Mouse (Mus musculus) Patski (cell line): Measurements from ENCODE around the gene Cyp27a1. TPM values are rescaled to one million over a fixed set of nuclear protein-coding genes. Genes with fewer than 3 reads are reported as not detected.

Experiments
- ATAC-seq: fragments of 100-300 bp; one replicate; pipeline ENCODE4 v1.8.0; 2021
- CTCF ChIA-PET: fragments of 350-600 bp; sonication (Branson Sonifier 250); formaldehyde crosslinking; loops from one replicate; lab custom pipeline; 2022; ENCODE audit warnings: inconsistent platforms; lab: Charles Lee
- POLR2A ChIA-PET: fragments of 350-600 bp; sonication (Branson Sonifier 250); formaldehyde crosslinking; loops from one replicate; lab custom pipeline; 2022; ENCODE audit warnings: antibody characterized with exemption, inconsistent platforms; lab: Charles Lee
- DNase-seq: peaks from one replicate; pipeline ENCODE4 v3.0.0-alpha.2; 2011; ENCODE audit warnings: low read depth, low spot score
- H3K27me3 ChIP-seq: fragments of 371-371 bp; one replicate; pipeline ENCODE4 v1.5.1; 2021
- CTCF ChIP-seq: fragments of 100-300 bp; IDR thresholded peaks from one replicate; pipeline ENCODE4 v1.5.1; 2021
- in situ Hi-C: fragments of 300-500 bp; cut with MboI; formaldehyde crosslinking; loops from 3 replicates; pipeline ENCODE4 v1.11.1; 2018; ENCODE audit warnings: low pct_unique_long_range_greater_than_20kb, mixed read lengths
- polyA plus RNA-seq: library from polyadenylated mRNA; unstranded; gene quantifications from one replicate; pipeline ENCODE4 v1.2.3, GENCODE M21; 2021

The Cyp27a1 gene
- polyA plus RNA-seq, 1 experiment from 2014 or later = not detected

DNA sequence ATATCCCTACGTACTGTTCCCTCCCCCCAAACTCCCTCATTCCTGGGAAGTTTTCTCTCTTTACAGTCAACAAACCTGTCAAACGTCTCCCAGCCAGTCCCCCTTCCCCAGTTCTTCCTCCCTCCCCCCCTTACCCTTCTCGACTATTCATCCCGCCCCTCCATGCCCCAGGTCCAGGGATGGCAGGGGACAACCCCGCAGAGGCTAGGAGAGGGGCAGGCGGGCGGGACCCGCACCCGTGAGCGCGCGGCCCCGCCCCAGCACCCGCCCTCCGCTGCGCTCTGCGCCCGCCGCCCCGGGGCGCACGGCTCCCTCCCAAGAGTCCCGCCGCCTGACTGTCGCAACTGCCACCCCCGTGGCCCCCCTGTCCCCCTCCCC, 58.1 kb downstream of the Cyp27a1 start:
- in situ Hi-C loops = no loop called here

GRCm38 (mm10) chr1:74771845-74771930, 58.3 kb downstream of the Cyp27a1 start, which contains the start of gene Wnt6:
Gene Wnt6, plus strand, starts transcription at chr1:74771892.
- POLR2A ChIA-PET = no interaction called here
- no peak for ATAC-seq
- DNase-seq = no peak
- CTCF ChIA-PET = interaction anchor here (1.0 to 1.7 kb wide), 2 partner anchors 14 to 36 kb away, joined by 3 to 7 read pairs; no protein-coding TSS in a partner anchor
- H3K27me3 ChIP-seq = peaks cover 50% of the 10 kb centered on the region
- TF ChIP-seq CTCF = no peak
- in situ Hi-C loops = no loop called here

More for the DNA sequence above, 58.1 kb downstream of the Cyp27a1 start:
- H3K27me3 ChIP-seq = peaks cover 50% of the 10 kb centered on the region
- no peak for TF ChIP-seq CTCF
- no peak for DNase-seq
- CTCF ChIA-PET = interaction anchor here (1.0 to 1.7 kb wide), 2 partner anchors 14 to 37 kb away, joined by 3 to 7 read pairs; no protein-coding TSS in a partner anchor
- ATAC-seq = no peak
- POLR2A ChIA-PET = no interaction called here

DNA sequence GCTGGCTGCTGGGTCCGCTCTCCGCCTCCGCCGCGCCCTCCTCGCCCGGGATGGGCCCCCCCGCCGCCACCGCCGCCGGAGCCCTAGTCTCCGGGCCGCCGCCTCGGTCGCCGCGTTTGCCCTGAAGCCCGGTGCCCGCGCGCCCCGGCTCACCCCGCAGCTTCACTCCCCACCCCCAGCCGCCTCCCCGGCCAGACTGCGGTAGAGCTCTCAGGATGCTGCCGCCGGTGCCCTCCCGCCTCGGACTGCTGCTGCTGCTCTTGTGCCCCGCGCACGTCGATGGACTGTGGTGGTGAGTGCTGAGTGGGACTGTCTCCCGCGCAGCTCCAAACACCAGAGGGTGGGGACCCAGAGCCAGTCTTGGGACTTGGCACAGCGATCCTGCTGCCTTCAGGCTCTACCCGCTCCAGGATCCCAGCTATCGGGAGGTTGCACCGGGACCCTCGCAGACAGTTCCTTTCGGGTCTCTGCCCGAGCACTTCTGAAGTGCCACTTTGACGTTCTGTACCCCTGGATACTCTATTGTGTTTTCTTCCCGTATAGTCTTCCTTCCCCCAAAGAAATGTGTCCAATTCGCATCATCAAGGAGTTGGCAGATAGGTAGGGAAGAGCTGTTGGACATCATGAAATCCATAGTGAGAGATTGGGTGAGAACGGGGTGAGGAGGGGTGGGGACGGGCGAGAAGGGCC, 58.7 kb downstream of the Cyp27a1 start:
- H3K27me3 ChIP-seq = peaks cover 50% of the 10 kb centered on the region
- ChIA-PET POLR2A (no interaction called here), CTCF (interaction anchor here (1.0 to 1.7 kb wide), 3 partner anchors 13 to 36 kb away, joined by 3 to 7 read pairs (median 5); no protein-coding TSS in a partner anchor)
- no peak for ATAC-seq
- in situ Hi-C loops = no loop called here
- DNase-seq = no peak
- TF ChIP-seq CTCF = no peak

GRCm38 (mm10) chr1:74773136-74773535, 59.8 kb downstream of the Cyp27a1 start:
- ATAC-seq (peak; percentile 75), DNase-seq (peak; percentile 13)
- in situ Hi-C loops = no loop called here
- peaks cover 45% of the 10 kb centered on the region for H3K27me3 ChIP-seq
- TF ChIP-seq CTCF = no peak
- ChIA-PET POLR2A (interaction anchor here (0.7 kb wide), 1 partner anchor 101 kb away, joined by 3 read pairs; no protein-coding TSS in a partner anchor), CTCF (interaction anchor here (0.9 to 1.5 kb wide), 2 partner anchors 15 to 32 kb away, joined by 4 to 5 read pairs; no protein-coding TSS in a partner anchor)

DNA sequence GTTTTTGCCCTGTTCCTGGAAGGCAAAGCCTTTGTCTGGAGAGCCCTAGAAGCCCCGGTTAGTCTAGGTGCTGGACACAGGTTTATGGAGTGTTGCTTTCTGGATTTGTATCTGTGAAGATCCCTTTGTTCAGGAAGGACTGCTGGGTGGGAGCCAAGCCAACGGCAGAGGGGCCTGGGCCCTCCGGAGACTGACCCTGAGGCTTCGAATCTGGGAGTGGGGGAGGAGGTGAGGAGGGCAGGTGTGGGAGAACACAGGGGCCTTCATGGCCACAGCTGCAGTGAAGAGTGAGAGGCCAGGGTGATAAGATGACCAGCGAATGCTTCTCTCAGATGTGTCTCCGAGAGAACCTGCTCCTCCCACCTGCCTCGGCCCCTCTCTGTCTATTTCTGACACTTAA, 60.7 kb downstream of the Cyp27a1 start:
- H3K27me3 ChIP-seq = peaks cover 42% of the 10 kb centered on the region
- ATAC-seq = no peak
- in situ Hi-C loops = no loop called here

DNA sequence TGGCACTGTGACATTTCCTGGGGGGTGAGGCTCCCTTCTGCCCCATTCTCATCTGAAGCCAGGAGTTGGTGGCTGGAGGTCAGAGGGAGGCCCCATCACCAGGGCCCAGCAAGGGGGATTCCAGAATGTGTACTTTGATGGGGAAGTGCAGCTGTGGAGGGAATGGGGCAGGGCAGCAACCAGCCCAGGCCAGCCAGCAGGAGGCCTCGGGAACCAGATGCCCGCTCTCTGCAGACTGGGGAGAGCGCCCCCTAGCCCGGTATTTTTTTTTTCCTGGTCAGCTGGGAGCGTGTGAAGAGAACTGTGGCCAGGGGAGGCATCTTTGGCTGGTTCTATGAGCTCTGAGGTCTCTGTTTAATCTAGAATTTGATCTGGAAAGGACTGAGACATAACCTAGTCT, 62.4 kb downstream of the Cyp27a1 start:
- H3K27me3 ChIP-seq = peaks cover 30% of the 10 kb centered on the region
- in situ Hi-C loops = no loop called here
- no peak for DNase-seq
- ChIA-PET POLR2A (no interaction called here), CTCF (interaction anchor here (2.0 kb wide), 1 partner anchor 13 kb away, joined by 9 read pairs; no protein-coding TSS in a partner anchor)
- no peak for ATAC-seq
- no peak for TF ChIP-seq CTCF

More for the DNA sequence above, 60.7 kb downstream of the Cyp27a1 start:
- no peak for DNase-seq
- ChIA-PET POLR2A (no interaction called here), CTCF (interaction anchor here (0.9 kb wide), 1 partner anchor 31 kb away, joined by 4 read pairs; no protein-coding TSS in a partner anchor)
- no peak for TF ChIP-seq CTCF

GRCm38 (mm10) chr1:74778934-74779486, 65.6 kb downstream of the Cyp27a1 start:
- ChIA-PET CTCF (no interaction called here), POLR2A (no interaction called here)
- ATAC-seq (no peak), DNase-seq (no peak)
- TF ChIP-seq CTCF = no peak
- in situ Hi-C loops = no loop called here
- peaks cover 45% of the 10 kb centered on the region for H3K27me3 ChIP-seq

DNA sequence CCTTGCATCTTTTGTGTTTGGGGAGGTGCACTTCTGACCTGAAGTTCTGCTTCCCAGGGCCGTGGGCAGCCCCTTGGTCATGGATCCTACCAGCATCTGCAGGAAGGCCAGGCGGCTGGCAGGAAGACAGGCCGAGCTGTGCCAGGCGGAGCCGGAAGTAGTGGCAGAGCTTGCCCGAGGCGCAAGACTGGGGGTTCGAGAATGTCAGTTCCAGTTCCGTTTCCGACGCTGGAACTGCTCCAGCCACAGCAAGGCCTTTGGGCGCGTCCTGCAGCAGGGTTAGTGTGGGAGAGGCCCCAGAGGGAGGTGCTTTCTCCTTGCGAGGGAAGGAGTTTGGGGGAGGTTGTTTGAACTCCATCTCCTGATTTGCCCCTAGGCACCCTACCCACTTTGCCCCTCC, 68.7 kb downstream of the Cyp27a1 start:
- no peak for ATAC-seq
- no peak for TF ChIP-seq CTCF
- DNase-seq = no peak
- in situ Hi-C loops = no loop called here
- peaks cover 58% of the 10 kb centered on the region for H3K27me3 ChIP-seq
- POLR2A ChIA-PET = no interaction called here
- CTCF ChIA-PET = no interaction called here

- in situ Hi-C loops = no loop called here
- POLR2A ChIA-PET = no interaction called here
- H3K27me3 ChIP-seq = peaks cover 71% of the 10 kb centered on the region
- ATAC-seq (no peak), DNase-seq (no peak)
- CTCF ChIA-PET = interaction anchor here (1.3 kb wide), 1 partner anchor 25 kb away, joined by 4 read pairs; no protein-coding TSS in a partner anchor
- no peak for TF ChIP-seq CTCF
Measured at GRCm38 (mm10) chr1:74783554-74783953, 70.2 kb downstream of the Cyp27a1 start.

- ChIA-PET POLR2A (no interaction called here), CTCF (interaction anchor here (1.3 to 1.5 kb wide), 2 partner anchors 12 to 24 kb away, joined by 3 to 4 read pairs; partner anchors contain the start of gene Wnt6)
- no peak for TF ChIP-seq CTCF
- H3K27me3 ChIP-seq = peaks cover 76% of the 10 kb centered on the region
- DNase-seq = no peak
- no peak for ATAC-seq
- in situ Hi-C loops = no loop called here
Measured at GRCm38 (mm10) chr1:74784041-74784759, 70.8 kb downstream of the Cyp27a1 start.

Other genes with a start within 250 kb of the Cyp27a1 start
- gene Cnot9, start 207.5 kb upstream of the Cyp27a1 start, polyA plus RNA-seq = 43.5 TPM
- 0.83 TPM for gene Plcd4, start 170.7 kb upstream of the Cyp27a1 start, polyA plus RNA-seq
- 8.4 TPM for gene Usp37, start 169.3 kb upstream of the Cyp27a1 start, polyA plus RNA-seq
- gene Zfp142, start 125.3 kb upstream of the Cyp27a1 start, polyA plus RNA-seq = 14.9 TPM
- gene Bcs1l, start 125.3 kb upstream of the Cyp27a1 start, polyA plus RNA-seq = 24.9 TPM
- gene Rnf25, start 112.2 kb upstream of the Cyp27a1 start, polyA plus RNA-seq = 60.1 TPM
- gene Stk36, start 112.1 kb upstream of the Cyp27a1 start, polyA plus RNA-seq = 12.5 TPM
- 23.6 TPM for gene Ttll4, start 51.8 kb upstream of the Cyp27a1 start, polyA plus RNA-seq
- gene Prkag3, start 35.6 kb downstream of the Cyp27a1 start, polyA plus RNA-seq = not detected
- gene Wnt6, start 58.3 kb downstream of the Cyp27a1 start, polyA plus RNA-seq = not detected
- gene Wnt10a, start 77.9 kb downstream of the Cyp27a1 start, polyA plus RNA-seq = not detected
- not detected for gene Cdk5r2, start 141.4 kb downstream of the Cyp27a1 start, polyA plus RNA-seq
- gene Fev, start 171.8 kb downstream of the Cyp27a1 start, polyA plus RNA-seq = not detected
- gene Cryba2, start 179.6 kb downstream of the Cyp27a1 start, polyA plus RNA-seq = not detected
- not detected for gene Cfap65, start 222.0 kb downstream of the Cyp27a1 start, polyA plus RNA-seq
- 0.13 TPM for gene Ihh, start 238.1 kb downstream of the Cyp27a1 start, polyA plus RNA-seq